Mouse (Mus musculus) heart, postnatal 14 days (tissue): ENCODE results near the gene Cmah. TPM values are rescaled to one million over a fixed set of nuclear protein-coding genes. Genes with fewer than 3 reads are reported as not detected.
"Not testable (repeated sequence)": the region's sequence is repeated elsewhere in the genome, so short reads cannot be mapped to it uniquely, and the experiment has no call there.

ENCODE experiments used
- DNase-seq, 2 experiments: peaks; one replicate each; pipeline ENCODE4 v3.0.0; 2021 to 2022
- intact Hi-C: fragments of 180-260 bp; cut with DNase I; formaldehyde crosslinking; loops from one replicate; pipeline ENCODE4 v1.15.1; 2025
- total RNA-seq, 2 experiments: library from RNA; stranded (reverse); gene quantifications; 2 replicates each; pipeline ENCODE4 v1.2.3; 2021

Gene Cmah
- total RNA-seq, 2 experiments from 2014 or later: 3.5 to 4.6 TPM

DNA sequence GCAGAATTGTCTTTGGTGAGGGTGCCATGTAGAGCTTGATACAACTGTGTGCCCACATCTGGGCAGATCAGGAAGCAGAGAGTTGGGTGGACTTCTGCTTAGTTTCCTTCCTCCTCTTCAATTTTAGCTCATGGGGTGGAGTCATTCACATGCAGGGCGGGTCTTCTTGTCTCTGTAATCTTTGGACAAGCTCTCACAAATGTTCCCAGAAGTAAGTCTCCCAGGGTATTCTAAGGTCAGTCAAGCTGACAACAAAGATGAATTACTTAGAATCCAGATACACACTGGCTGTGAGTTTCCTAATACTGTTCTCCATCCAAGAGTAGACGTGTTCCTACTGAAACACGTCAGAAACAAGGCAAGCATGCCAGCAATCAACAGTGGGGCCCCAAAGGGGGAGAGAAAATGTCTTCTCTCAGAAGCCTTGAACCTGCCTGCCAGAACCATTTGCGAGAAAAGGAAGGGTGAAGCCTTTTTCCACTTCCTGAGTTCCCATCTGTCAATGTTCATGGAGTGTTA lies 11.2 kb downstream of the Cmah start:
- intact Hi-C loops: loop anchor here (5.0 to 10.0 kb wide), 3 partner anchors 136 to 586 kb away; no protein-coding TSS in a partner anchor
- DNase-seq: peak; percentile 22 to 32

DNA sequence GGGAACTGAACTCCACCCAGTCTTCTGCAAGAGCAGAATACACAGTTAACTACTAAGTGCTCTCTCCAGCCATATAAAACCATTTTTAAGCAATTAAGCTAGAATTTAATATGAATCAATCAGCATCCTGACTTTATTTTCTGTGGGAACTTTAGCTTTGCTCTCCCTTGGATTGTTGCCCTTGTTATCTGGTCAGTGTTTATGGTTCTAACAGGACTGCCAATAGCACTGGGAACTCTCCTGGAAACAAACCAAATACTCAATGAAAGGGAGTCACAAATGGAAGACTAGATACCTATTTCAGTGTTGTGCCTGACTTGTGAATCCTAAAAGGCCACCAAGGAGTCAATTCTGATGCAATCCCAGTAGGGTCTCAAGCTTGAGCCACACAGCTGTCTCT lies 12.7 kb downstream of the Cmah start:
- intact Hi-C loops: loop anchor here (5.0 to 10.0 kb wide), 3 partner anchors 135 to 585 kb away; no protein-coding TSS in a partner anchor
- DNase-seq: no peak

DNA sequence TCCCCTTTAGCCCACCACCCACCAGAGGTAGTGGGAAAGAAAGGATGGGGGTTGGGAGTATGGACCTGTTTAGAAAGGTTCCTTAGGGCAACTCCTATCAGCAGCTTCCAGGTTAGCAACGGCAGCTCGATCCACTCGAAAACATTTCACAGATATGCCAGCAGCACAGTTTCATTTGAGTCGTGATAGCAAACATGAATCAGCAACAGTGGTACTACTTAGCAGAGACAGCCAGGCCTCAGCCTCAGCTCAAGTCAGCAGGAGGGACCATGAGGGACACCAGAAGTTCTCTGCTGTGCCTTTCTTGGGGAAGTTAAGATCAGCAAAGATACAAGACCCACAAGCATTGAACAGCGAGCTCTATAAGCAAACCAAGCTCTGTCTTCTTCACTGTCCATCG lies 13.3 kb downstream of the Cmah start:
- DNase-seq: no peak
- intact Hi-C loops: no loop called here

DNA sequence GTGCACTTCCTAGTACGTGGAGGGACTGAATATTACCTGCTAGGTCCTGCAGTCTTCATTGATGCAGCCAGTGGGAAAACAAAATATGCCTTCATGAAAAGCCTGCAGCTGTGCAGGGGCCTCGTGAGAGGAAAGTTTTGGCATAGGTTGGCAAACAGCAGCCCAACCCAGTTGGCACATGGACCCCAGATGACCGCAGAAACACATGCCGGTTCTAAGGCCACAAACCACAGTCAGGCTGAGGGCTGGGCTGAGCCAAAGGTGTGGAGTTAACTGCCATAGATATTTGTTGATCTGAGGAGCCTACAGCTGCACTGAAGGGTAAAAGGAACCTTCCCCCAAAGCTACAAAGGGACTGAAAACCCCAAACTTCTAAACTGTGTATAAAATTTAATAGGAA lies 14.9 kb downstream of the Cmah start:
- intact Hi-C loops: no loop called here

DNA sequence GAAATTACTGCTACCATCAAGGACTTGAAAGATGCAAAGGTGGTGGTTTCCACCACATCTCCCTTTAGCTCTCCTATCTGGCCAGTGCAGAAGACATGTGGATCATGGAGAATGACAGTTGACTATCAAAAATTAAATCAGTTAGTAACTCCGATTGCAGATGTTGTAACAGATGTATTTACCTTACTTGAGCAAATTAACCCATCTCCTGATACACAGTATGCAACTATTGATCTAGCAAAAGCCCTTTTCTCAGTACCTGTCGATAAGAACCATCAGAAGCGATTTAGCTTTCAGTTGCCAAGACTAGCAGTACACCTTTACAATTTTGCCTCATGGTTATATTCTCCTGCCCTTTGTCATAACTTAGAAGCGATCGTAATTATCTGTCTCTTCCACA lies 25.8 kb downstream of the Cmah start:
- intact Hi-C loops: no loop called here
- DNase-seq: no peak

More for the DNA sequence above, 14.9 kb downstream of the Cmah start:
- DNase-seq: no peak

DNA sequence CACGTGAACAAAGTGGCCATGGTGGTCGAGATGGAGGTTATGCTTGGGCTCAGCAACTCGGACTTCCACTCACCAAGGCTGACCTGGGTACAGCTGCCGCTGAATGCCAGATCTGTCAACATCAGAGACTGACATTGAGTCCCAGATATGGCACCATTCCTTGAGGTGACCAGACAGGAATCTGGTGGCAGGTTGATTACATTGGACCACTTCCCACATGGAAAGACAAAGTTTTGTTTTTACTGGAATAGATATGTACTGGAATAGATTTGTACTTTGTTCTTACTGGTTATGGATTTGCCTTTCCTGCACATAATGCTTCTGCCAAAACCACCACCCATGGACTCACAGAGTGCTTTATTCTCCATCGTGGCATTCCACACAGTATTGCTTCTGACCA lies 27.5 kb downstream of the Cmah start:
- intact Hi-C loops: no loop called here
- no peak for DNase-seq

DNA sequence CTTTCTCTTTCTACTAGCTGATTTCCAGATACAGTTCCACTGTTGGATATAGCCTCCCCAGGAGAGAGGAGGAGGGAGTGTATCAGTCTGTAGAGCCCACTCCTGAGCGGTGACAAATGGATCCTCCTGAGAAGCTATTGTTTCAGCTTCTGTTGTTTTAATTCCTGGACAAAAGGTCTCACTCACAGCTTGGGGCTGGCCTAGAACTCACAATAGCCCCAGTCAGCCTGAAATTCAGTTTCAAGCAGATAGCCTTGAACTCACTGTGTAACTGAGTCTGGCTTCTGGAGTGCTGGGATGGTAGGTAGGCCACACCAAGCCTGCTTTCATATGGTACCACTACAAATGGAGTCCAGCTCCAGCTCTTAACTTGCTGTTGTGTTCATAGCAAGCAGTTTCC lies 32.0 kb downstream of the Cmah start:
- intact Hi-C loops: no loop called here
- no peak for DNase-seq

DNA sequence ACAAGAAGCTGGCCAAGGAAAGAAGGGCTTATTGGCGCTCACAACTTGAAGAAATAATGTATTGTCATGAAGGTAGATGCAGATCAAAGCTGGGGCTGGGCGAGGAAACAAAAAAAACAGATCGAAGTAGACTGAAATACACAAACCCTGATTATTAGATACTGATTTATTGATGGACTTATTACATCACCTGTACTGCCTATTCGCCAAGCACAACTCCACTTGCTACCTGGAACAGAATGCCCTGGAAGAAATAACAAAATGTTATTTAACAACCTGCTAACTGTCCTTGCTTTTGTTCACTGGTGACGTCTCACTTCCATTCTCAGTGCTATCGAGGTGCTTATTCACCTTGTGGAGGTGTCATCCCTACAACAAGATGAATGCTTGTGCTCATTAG lies 38.0 kb downstream of the Cmah start:
- intact Hi-C loops: no loop called here

DNA sequence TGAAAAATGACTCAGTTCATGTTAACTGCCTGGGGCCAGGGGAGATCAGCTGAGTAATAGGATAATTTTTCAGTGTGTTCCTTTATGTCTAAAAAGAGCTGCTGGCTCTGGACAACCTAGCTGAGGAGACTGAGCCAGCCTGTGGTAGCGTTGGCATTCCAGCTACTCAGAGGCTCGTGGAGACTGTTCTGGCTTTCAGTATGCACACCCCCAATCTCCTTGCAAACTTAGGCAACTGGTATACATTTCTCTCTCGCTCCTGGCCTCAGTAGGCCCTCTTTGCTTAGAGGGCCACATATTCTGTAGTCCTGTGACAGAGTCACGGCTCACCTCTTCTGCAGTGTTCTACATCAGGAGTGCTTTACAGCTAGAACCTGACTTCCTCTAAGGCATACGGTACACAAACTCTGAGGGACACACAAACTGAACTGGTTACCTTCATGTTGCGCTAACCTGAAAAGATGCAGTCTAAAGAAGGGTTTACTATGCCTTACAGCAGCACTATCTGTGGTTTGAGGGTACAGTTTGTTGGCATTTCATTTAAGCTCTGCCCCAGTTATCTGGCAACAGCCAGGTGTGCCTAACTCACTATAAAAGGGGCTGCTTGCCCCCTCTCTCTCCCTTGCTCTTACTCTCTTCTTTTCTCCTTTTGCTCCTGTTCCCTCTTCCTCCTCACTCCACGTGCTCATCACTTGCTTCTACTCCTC lies 45.8 kb downstream of the Cmah start:
- no peak for DNase-seq
- intact Hi-C loops: no loop called here

More for the DNA sequence above, 38.0 kb downstream of the Cmah start:
- no peak for DNase-seq

DNA sequence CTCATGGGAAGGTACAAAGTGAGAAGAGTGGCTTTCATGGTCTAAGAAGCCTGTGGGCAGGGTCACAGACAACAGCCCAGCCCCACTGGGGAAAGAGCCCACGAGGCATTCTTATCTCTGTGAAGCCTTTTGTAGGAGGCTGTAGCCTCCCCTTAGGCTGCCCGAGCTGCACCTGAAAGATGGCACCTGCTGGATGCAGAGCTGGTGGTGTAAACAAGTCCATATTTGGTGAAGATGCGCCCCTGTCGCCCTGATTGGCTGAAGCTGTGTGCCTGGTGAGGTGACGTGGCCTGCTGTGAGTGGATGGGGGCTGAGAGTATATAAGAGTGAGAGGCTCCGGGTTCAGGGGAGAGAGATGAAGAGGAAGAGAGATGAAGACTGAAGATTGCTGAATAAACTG lies 47.4 kb downstream of the Cmah start:
- intact Hi-C loops, DNase-seq: not testable (repeated sequence)

DNA sequence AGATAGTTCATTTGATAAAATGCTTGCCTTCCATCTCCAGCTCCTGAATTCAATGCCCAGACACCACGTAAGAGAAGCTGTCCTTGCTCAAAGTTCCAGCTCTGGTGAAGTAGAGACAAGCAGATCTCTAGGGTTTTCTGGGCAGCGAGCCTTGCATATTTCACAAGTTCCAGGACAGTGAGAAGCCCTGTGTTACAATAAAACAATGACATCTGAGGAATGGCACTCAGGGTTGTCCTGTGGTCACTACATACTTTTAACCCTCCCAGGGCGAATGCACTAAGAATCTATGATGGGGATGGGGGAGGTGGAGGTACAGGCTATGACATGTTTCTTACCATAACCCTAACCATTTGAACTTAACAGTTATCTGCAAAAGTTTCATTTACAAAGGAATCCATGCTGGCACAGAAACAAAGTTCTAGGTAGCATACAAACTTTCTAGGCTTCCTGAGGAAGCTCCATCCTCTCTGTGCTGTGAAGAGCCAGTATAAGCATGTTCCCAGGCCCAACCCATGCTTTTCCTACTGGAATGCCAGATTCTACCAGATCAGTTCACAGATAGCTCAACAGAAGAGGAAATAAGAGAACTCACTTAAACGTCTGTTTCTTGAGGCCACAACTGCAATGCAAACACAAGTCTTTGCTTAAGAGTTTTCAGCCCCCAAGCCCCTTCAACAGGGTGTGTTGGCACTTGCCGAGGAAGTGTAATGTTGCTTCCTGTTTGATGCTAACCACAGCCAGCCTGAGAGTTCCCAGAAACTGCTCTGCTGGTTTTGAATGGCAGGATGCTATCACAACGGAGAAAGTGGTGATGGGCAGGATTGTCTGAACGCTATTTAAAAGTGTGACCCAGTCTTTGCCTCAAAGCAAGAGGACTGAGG lies 48.4 kb downstream of the Cmah start:
- intact Hi-C loops: no loop called here

DNA sequence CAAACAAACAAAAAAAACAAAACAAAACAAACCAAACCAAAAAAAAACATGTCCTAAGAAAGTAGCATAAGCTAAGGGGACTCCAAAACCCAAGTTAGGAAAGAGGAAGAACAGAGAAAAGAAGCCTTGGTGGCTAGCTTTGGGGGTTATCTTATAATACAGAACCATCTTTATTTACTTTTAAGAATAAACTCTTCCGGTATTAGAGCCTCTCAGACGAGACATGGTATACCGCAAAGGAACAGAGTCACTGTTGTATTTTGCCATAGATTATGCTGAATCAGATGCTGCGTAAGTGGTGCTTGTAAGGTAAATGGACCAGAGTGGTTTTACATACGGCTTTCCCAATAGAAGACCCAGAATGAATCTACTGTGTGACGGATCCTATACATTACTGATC lies 53.5 kb downstream of the Cmah start:
- intact Hi-C loops: no loop called here
- DNase-seq: no peak

More for the DNA sequence above, 48.4 kb downstream of the Cmah start:
- peak; percentile 24 to 43 for DNase-seq

DNA sequence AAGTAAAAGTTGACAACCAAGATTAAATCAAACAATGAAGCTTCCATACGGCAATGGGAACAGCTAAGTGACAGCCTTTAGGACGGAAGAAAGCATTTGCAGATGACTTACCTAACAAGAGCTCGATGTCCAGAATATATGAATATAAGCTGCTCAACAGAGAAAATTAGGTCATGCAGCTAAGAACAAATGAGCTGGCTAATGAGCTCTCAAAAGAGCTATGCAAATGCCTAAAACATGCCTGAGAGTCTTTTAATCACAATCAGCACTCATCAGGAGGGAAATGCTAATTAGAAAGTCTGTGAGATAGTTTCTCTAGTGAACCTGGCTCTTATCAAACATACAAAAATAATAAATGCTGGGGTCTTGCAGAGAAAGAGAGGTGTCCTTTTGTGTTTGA lies 56.7 kb downstream of the Cmah start:
- DNase-seq: no peak
- intact Hi-C loops: no loop called here

DNA sequence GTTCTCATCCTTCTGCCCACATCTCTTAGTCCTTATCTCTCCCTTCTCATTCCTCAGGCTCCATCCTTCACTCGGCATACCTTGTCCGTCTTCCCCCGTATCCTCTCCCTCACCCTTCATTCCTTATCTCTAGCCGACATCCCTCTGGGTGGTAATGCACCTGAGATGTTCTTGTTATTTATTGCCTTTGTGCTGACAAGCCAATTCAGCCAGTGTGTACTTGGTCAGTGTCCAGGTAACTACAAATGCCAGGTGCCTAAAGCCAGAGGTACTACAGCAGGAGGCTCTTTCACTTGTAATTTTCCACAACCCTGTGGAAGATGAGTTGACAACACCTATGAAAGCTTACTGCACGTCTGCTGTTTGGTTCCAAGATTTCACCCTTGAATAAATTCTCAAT lies 64.7 kb downstream of the Cmah start:
- intact Hi-C loops: no loop called here
- no peak for DNase-seq

DNA sequence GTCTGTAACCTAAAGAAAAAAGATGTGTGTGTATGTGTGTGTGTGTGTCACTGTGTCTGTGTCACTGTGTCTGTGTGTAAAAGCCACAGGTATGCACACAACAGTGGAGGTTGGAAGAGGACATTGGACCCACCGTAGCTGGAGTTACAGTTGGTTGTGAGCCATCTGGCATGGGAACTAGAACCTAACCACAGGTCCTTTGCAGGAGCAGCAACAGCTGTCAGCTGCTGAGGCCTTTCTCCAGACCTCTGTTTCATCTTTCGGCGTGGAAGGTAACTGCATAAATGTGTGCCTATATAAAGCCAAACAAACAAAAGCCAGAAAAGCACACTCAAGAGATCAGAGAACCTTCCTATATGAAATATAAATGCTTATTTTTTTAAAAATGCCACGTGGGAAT lies 65.5 kb downstream of the Cmah start:
- no peak for DNase-seq
- intact Hi-C loops: no loop called here

DNA sequence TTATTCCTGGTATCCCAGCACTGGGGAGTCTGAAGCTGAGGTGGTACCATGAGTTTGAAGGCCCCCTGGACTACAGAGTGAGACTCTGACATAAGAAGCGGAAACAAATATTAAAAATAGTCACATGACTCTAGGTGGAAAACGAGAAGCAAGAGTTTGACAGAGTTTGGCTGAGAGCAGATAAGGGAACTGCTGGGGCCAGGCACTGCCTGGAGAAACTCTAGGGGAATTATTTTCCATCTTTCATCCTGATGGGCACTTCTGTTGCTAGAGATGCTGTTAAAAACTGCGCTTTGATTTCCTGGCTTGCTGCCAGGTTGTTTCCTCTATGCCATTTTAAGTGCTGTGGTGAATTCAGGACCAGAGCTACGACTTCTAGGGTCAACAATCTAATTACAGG lies 65.9 kb downstream of the Cmah start:
- peak in 1 of 2 experiments; percentile 25 for DNase-seq
- intact Hi-C loops: no loop called here

DNA sequence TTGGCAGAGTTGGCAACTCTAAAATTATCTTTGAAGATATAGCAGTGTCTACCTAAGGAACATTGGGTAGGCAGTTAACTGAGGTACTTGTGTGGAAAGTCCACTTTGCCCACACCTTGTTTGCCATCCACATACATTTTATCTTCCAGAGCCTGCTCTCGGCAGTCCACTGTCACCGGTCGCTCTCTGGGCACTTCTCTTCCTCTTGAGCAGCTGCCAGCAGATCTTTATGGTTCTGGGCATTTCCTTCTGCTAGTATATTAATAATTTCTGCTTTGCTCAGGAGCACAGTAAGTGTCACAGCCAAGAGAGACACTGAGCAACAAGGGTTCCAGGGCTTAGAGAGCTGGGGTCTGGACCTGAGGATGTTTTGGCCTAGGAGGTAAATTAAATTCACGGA lies 68.6 kb downstream of the Cmah start:
- no peak for DNase-seq
- intact Hi-C loops: no loop called here

DNA sequence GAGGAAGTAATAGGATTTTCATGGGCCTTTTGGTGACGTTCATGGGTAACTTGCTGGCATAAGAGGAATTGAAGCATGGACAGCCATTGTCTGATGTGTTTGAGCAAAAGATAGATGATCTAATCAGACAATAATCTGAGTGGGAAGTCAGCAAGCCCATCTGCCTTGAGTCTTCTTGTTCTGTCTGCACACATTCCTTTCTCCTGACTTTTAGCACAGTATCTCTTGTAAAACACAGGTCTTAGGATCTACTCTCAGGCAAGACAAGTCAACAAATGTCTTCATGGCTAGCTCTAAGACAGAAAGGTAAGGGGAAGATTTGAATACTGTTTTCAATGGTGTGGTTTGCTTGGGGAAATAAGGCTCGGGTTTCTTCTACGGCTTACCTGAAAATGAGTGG lies 70.0 kb downstream of the Cmah start:
- intact Hi-C loops: no loop called here
- no peak for DNase-seq

DNA sequence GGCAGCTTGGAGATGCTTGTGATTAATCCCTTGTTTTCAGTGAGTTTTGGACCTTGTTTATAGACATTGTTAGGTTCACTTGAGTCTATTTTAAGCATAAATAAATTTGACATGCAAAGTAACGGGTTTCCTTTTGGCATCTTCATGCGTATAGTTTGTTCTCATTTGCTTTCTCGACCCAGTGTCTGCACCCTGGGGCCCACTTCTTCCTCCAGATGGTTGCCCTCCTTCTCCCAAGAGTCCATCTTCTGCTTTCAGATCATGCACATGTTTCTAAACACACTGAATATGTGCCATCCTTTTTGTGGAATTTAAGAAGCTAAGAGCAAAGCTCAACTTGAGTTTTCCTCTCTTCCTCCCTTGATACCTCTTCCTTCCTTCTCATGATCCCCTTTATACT lies 71.3 kb downstream of the Cmah start:
- intact Hi-C loops: no loop called here

DNA sequence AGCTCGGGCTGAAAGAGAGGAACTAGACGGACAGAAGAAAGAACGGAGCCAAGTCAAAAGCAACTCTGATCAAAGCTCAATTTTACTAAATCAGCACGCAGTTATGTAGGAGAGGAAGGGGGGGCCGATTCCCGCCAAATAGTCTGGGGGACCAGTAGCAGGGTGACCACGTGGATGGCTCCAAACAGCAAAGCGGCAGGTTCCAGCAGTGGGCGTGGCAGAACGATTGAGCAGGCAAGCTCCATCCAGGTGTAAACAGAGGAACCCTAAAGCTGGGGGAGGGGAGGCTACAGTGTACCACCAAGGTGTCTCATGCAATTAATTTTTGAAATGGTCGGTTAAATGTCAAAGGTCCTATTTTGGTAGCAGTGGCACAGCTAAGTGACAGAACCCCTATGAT lies 74.6 kb downstream of the Cmah start:
- DNase-seq, intact Hi-C loops: not testable (repeated sequence)

More for the DNA sequence above, 71.3 kb downstream of the Cmah start:
- DNase-seq: no peak

DNA sequence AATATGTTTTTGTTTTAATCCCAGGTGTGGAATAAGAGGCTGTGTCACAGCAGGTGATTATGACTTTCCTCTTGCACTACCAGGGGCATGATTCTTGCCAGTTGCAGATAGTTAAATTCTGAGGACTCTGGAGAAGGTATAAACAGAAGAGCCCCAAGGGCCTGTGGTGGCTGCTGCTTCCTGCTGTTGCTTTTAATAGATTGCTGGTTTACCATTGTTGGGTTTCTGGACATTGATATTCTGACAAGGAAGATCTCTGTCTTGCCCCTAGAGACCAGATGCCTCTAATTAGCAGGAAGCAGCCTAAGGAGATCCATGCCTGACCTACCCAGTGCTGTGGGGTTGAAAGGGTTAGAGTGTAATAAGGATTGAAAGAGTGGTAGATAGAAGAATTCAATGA lies 75.8 kb downstream of the Cmah start:
- intact Hi-C loops: no loop called here
- DNase-seq: no peak
